Mouse (Mus musculus): ENCODE measurements at regions not wholly inside any gene's neighbourhood (a gene's known extent, or its start where the extent isn't known, plus 50 kb on each side); places are given as distances from the start of the nearest gene placed in this dataset.
A peak's percentile ranks its signal among the peaks of the same experiment; 100 is the strongest.

DNA sequence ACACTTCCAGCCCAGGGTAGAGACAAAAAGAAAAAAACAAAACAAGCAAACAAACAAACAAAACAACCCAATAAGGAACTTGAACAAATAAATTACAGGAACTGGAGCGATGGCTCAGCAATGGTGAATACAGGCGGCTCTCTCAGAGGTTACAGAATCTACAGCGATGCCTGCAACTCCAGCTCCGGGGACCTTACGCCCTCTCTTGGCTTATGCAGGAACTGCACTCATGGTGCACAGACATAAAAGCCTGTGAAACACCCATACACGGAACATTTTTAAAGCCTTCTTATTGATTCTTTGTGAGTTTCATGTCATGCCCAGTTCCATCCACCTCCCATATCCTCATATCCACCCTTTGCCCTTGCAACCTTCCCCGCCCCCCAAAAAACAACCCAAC is 78.6 kb downstream of the Amer2 start:
- no peaks in the 10 kb centered on the region for H3K9me3 ChIP-seq (replicated peaks; ENCODE audit: insufficient read depth, low read length)
- TF ChIP-seq RAD21 (IDR thresholded peaks at IDR 0.05; ENCODE audit: low read depth, low read length): peak; percentile 53
- peak; percentile 36 to 46 (median 44) for TF ChIP-seq CTCF (IDR thresholded peaks at IDR 0.05 in 2 of 3, conservative IDR thresholded peaks at IDR 0.05 in 1 of 3; ENCODE audit: control insufficient read depth in 1 of 3, insufficient read depth in 1 of 3, low read depth in 2 of 3, low read length in 3 of 3, poor library complexity in 1 of 3, severe bottlenecking in 1 of 3)
- peak; percentile 49 for TF ChIP-seq SMC3 (IDR thresholded peaks at IDR 0.05; ENCODE audit: low read depth, low read length)
- no peak for TF ChIP-seq SIN3A (IDR thresholded peaks at IDR 0.05; ENCODE audit: low read length)
- H3K79me2 ChIP-seq (ENCODE audit: control insufficient read depth, insufficient read depth, low read length, poor library complexity): no peaks in the 10 kb centered on the region
- H3K9ac ChIP-seq (ENCODE audit: control insufficient read depth, low read depth, low read length, poor library complexity, severe bottlenecking): no peak overlapping the region
- H3K36me3 ChIP-seq (ENCODE audit: control insufficient read depth in 1 of 2, insufficient read depth in 2 of 2, low read length in 2 of 2): no peaks in the 10 kb centered on the region
- no peaks in the 10 kb centered on the region; a peak in 1 of 4 replicates for H3K27me3 ChIP-seq (ENCODE audit: control insufficient read depth in 1 of 2, insufficient read depth in 2 of 2, low read length in 2 of 2)
- no peak overlapping the region for H3K4me3 ChIP-seq (ENCODE audit: control insufficient read depth in 1 of 2, insufficient read depth in 1 of 2, low read depth in 2 of 2, low read length in 2 of 2)
- H3K4me1 ChIP-seq (ENCODE audit: control insufficient read depth in 1 of 2, insufficient read depth in 2 of 2, low read length in 2 of 2): no peaks in the 10 kb centered on the region
- DNase-seq (ENCODE audit: low read depth, low spot score): peak; percentile 12
- H3K27ac ChIP-seq (ENCODE audit: control insufficient read depth, low read depth, low read length): no peak overlapping the region

- H3K27me3 ChIP-seq (ENCODE audit: control insufficient read depth in 1 of 2, insufficient read depth in 2 of 2, low read length in 2 of 2): no peaks in the 10 kb centered on the region; a peak in 1 of 4 replicates
Measured at GRCm38 (mm10) chr14:60456767-60457166, 83.7 kb downstream of the Amer2 start.

DNA sequence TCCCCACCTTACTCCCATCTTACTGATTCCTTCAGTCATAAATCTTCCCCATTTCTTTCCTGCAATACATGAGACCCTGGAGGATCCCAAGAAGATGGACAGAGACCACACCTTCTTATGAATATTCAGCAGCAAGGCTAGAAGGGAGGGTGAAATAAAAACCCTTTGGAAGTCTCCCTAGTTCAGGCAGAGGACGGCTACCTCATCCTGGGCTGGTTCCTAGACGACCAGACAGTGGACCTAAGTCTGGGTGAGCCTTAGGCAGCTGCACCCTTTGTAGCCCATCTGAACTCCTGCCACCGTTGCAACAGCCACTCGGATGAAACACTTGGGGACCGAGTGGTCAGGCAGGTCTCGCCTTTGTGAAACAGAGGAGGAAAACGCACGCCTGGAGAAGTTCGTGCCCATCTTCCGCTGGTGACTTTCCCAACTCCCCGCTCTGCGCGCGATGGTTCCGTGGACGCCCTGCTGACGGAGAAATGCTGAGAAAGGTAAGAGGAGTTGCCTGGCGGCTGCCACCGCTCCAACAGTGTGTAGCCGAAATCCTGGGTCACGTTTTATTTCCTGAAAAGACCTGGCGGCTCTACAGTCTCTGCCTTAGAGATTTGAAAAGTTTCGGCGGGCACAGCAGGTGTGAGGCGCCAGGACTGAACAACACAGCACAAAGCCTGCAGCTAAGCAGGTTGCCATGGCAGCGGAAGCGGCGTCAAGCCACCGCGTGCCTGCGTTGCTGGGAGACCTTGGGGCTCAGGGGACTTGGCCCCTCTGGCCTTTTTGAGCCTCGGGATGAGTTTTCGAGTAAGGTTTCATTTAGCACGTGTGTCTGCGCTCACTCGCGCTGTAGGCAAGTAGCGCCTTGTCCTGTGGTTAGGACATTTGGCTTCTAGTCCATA is 112.2 kb downstream of the Amer2 start:
- H3K27ac ChIP-seq (ENCODE audit: control insufficient read depth, low read depth, low read length): no peak overlapping the region
- no peak for DNase-seq (ENCODE audit: low read depth, low spot score)
- no peak overlapping the region for H3K4me3 ChIP-seq (ENCODE audit: control insufficient read depth in 1 of 2, insufficient read depth in 1 of 2, low read depth in 2 of 2, low read length in 2 of 2)
- no peak overlapping the region for H3K9ac ChIP-seq (ENCODE audit: control insufficient read depth, low read depth, low read length, poor library complexity, severe bottlenecking)
- no peaks in the 10 kb centered on the region for H3K27me3 ChIP-seq (ENCODE audit: control insufficient read depth in 1 of 2, insufficient read depth in 2 of 2, low read length in 2 of 2)
- H3K9me3 ChIP-seq (replicated peaks; ENCODE audit: insufficient read depth, low read length): no peaks in the 10 kb centered on the region
- no peaks in the 10 kb centered on the region for H3K36me3 ChIP-seq (ENCODE audit: control insufficient read depth in 1 of 2, insufficient read depth in 2 of 2, low read length in 2 of 2)
- no peak for TF ChIP-seq MXI1 (IDR thresholded peaks at IDR 0.05; ENCODE audit: low read depth, low read length)
- TF ChIP-seq JUND (IDR thresholded peaks at IDR 0.05; ENCODE audit: low read depth, low read length): no peak
- TF ChIP-seq TBP (IDR thresholded peaks at IDR 0.05; ENCODE audit: low read depth, low read length): no peak
- TF ChIP-seq ZC3H11A (IDR thresholded peaks at IDR 0.05; ENCODE audit: low read depth, low read length): no peak
- TF ChIP-seq ELF1 (IDR thresholded peaks at IDR 0.05; ENCODE audit: low read depth, low read length): no peak
- TF ChIP-seq UBTF (IDR thresholded peaks at IDR 0.05; ENCODE audit: borderline replicate concordance, insufficient read depth, low read depth, low read length): no peak
- no peak for TF ChIP-seq SIN3A (IDR thresholded peaks at IDR 0.05; ENCODE audit: low read length)
- no peak for TF ChIP-seq TCF12 (IDR thresholded peaks at IDR 0.05; ENCODE audit: low read depth, low read length)
- H3K4me1 ChIP-seq (ENCODE audit: control insufficient read depth in 1 of 2, insufficient read depth in 2 of 2, low read length in 2 of 2): no peaks in the 10 kb centered on the region
- H3K79me2 ChIP-seq (ENCODE audit: control insufficient read depth, insufficient read depth, low read length, poor library complexity): no peaks in the 10 kb centered on the region

More at GRCm38 (mm10) chr14:60456767-60457166, 83.7 kb downstream of the Amer2 start:
- no peaks in the 10 kb centered on the region for H3K36me3 ChIP-seq (ENCODE audit: control insufficient read depth in 1 of 2, insufficient read depth in 2 of 2, low read length in 2 of 2)
- no peak overlapping the region for H3K4me3 ChIP-seq (ENCODE audit: control insufficient read depth in 1 of 2, insufficient read depth in 1 of 2, low read depth in 2 of 2, low read length in 2 of 2)
- H3K27ac ChIP-seq (ENCODE audit: control insufficient read depth, low read depth, low read length): no peak overlapping the region
- DNase-seq (ENCODE audit: low read depth, low spot score): no peak
- H3K9me3 ChIP-seq (replicated peaks; ENCODE audit: insufficient read depth, low read length): no peaks in the 10 kb centered on the region
- H3K79me2 ChIP-seq (ENCODE audit: control insufficient read depth, insufficient read depth, low read length, poor library complexity): no peaks in the 10 kb centered on the region
- no peaks in the 10 kb centered on the region for H3K4me1 ChIP-seq (ENCODE audit: control insufficient read depth in 1 of 2, insufficient read depth in 2 of 2, low read length in 2 of 2)
- TF ChIP-seq TBP (IDR thresholded peaks at IDR 0.05; ENCODE audit: low read depth, low read length) (no peak), CHD1 (IDR thresholded peaks at IDR 0.05; ENCODE audit: low read depth, low read length) (no peak), TAL1 (IDR thresholded peaks at IDR 0.05; ENCODE audit: low read length) (no peak), MYB (IDR thresholded peaks at IDR 0.05; ENCODE audit: low read depth, low read length) (no peak), ZMIZ1 (IDR thresholded peaks at IDR 0.05; ENCODE audit: low read depth, low read length) (no peak), RCOR1 (IDR thresholded peaks at IDR 0.05; ENCODE audit: low read depth, low read length) (no peak), ZKSCAN1 (IDR thresholded peaks at IDR 0.05; ENCODE audit: low read depth, low read length) (no peak)
- H3K9ac ChIP-seq (ENCODE audit: control insufficient read depth, low read depth, low read length, poor library complexity, severe bottlenecking): no peak overlapping the region

All from MEL (cell line).